Mouse (Mus musculus) embryonic facial prominence, embryonic 14.5 days (tissue): ENCODE data around the gene Foxk2. TPM values are rescaled to one million over a fixed set of nuclear protein-coding genes. Genes with fewer than 3 reads are reported as not detected.
A peak's percentile ranks its signal among the peaks of the same experiment; 100 is the strongest.

Experiments
- ATAC-seq: fragments of 200-750 bp; cut with Nextera tagmentation; 2 replicates; pipeline ENCODE4 v1.8.0; 2017; ENCODE audit warnings: low read depth, moderate number of reproducible peaks, moderate TSS enrichment
- DNase-seq: peaks from one replicate; pipeline ENCODE4 v3.0.0-alpha.2; 2015; ENCODE audit warnings: low spot score
- H3K27ac ChIP-seq: fragments of 300-500 bp; sonication (generic); replicated peaks from 2 replicates; pipeline ENCODE4 v1.5.1; 2014; ENCODE audit warnings: low read depth, mild to moderate bottlenecking, low read length, moderate library complexity
- H3K27me3 ChIP-seq: fragments of 300-500 bp; sonication (generic); replicated peaks from 2 replicates; pipeline ENCODE4 v1.6.1; 2014; ENCODE audit warnings: low read length; ENCODE audit not compliant: control insufficient read depth, insufficient read depth
- H3K36me3 ChIP-seq: fragments of 300-500 bp; sonication (generic); 2 replicates; pipeline ENCODE4 v1.6.1; 2014; ENCODE audit warnings: low read length, mixed read lengths; ENCODE audit not compliant: control insufficient read depth, insufficient read depth
- H3K4me1 ChIP-seq: fragments of 300-500 bp; sonication (generic); 2 replicates; pipeline ENCODE4 v1.6.1; 2014; ENCODE audit warnings: antibody characterized with exemption, low read length; ENCODE audit not compliant: control insufficient read depth, insufficient read depth
- H3K4me2 ChIP-seq: fragments of 300-500 bp; sonication (generic); 2 replicates; pipeline ENCODE4 v1.6.1; 2014; ENCODE audit warnings: low read depth, mild to moderate bottlenecking, low read length, moderate library complexity, mixed read lengths
- H3K4me3 ChIP-seq: fragments of 300-500 bp; sonication (generic); 2 replicates; pipeline ENCODE4 v1.5.1; 2014; ENCODE audit warnings: low read depth, mild to moderate bottlenecking, low read length
- H3K9ac ChIP-seq: fragments of 300-500 bp; sonication (generic); 2 replicates; pipeline ENCODE4 v1.6.1; 2014; ENCODE audit warnings: low read depth, mild to moderate bottlenecking, low read length, moderate library complexity, mixed read lengths
- H3K9me3 ChIP-seq: fragments of 300-500 bp; sonication (generic); 2 replicates; pipeline ENCODE4 v1.6.1; 2016; ENCODE audit warnings: low read length; ENCODE audit not compliant: control insufficient read depth
- WGBS: fragments of 180-500 bp; shearing (Covaris S2); extraction: QIAGEN DNeasy Blood & Tissue Kit; methylation state at CpG from one replicate; pipeline ENCODE4 v1.1.7; 2014; 5-methylcytosine and 5-hydroxymethylcytosine counted together
- polyA plus RNA-seq: library from polyadenylated mRNA; unstranded; fragments of >200 nt; fragmentation: Nextera tagmentation; extraction: Ambion mirVana; gene quantifications from 2 replicates; pipeline ENCODE4 v1.2.1, GENCODE M21; 2014

The Foxk2 gene
- polyA plus RNA-seq, 1 experiment from 2014 or later = 9.9 TPM

DNA sequence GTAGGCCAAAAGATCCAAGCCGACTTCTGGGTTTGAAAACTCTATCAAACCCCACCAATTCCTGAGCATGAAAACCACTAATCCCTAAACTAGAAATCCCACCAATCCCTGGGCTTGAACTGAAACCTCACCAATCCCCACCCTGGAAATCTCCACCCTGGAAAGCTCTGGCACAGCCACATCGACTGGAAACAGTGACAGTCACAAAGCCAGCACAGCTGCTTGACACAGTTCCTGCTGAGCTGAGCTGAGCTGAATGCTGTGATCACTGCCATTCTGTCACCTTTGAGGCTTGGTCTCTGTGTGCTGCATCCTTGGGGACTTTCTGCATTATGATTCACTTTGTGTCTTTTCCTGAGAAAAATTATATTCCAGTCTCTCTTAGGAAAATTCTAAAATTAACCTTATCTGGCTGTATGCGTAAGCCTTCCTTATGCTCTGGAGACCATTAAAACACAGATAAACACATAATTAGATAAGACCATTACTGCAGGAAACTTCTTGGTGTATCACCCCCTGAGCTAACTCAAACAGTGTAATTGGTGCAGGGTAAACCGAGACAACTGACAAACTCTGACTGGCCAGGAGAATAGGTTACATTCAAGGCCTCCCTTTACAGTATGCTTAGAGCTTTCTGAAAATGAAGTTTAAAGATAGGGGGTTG is 28.0 kb upstream of the Foxk2 start:
- WGBS = 52% methylated on average over 4 of the region's 4 CpGs
- ATAC-seq = no peak
- Histone ChIP-seq H3K4me1 (peaks cover 25% of the 10 kb centered on the region), H3K36me3 (peaks cover 8% of the 10 kb centered on the region), H3K9me3 (no peaks in the 10 kb centered on the region), H3K27ac (no peak overlapping the region), H3K4me2 (no peak overlapping the region), H3K27me3 (no peaks in the 10 kb centered on the region), H3K9ac (no peak overlapping the region), H3K4me3 (no peak overlapping the region)
- DNase-seq = peak; percentile 40

DNA sequence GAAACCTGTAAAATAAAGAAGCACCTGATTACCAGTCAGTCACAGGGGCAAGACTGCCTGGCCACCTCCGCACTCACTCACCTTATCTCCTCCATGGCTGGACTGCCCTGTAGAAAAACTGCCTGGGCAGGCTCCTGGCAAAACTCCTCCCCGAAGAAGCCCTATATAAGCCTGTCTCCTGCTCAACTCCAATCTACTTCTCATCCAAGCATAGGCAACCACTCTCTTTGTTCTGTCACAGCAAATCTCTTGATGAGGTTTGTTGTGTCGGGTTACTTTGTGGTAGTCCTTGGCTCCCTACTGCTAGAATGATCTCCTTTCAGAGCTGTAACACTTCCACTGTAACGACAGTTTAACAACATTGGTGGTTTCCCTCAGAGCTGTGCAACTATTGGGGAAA is 27.1 kb upstream of the Foxk2 start:
- no peaks in the 10 kb centered on the region for H3K27me3 ChIP-seq
- ATAC-seq (no peak), DNase-seq (no peak)
- H3K36me3 ChIP-seq = no peaks in the 10 kb centered on the region
- WGBS = 26% methylated on average over 4 of the region's 4 CpGs
- H3K4me3 ChIP-seq = no peak overlapping the region
- H3K4me1 ChIP-seq = peaks cover 20% of the 10 kb centered on the region
- no peak overlapping the region for H3K9ac ChIP-seq
- no peaks in the 10 kb centered on the region for H3K9me3 ChIP-seq
- H3K27ac ChIP-seq = no peak overlapping the region
- H3K4me2 ChIP-seq = no peak overlapping the region

DNA sequence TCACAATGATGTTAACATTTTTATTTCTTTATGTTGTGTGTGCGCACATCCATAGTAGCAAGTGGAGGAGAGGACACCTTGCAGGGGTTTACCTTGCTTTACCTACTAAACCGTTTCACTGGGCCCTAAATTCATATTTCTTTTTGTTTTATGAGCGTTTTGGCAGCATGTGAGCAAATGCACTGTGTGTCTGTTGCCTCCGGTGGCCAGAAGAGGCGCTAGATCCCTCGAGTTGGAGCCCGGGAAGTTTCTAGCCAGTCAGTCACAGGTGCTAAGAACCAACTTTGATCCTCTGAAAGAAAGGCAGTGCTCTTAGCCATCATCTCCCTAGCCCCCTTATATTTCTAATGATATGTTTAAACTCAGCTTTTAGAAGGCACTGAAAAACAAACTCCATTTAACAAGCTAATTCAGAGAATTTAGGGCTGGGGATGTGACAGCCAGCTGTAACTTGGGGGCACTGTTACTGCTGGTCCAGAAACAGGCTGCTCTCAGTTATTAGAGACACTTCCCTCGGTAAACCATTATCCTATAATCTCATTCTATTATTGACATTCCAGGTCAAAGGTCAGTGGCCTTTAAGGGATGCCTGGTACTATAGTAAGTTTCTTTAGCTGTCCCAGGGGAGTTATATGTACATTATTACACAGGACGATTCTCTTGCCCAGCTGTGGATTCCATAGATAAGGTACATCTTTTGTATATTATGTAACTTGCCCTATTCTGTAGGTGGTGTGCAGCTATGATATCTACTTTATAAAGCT is 24.1 kb upstream of the Foxk2 start:
- H3K9me3 ChIP-seq = no peaks in the 10 kb centered on the region
- no peak for ATAC-seq
- peak overlapping the region; percentile 99 for H3K27ac ChIP-seq
- peaks cover 18% of the 10 kb centered on the region for H3K36me3 ChIP-seq
- WGBS = 23% methylated on average over 9 of the region's 9 CpGs
- H3K4me2 ChIP-seq = peak overlapping the region; percentile 57
- peaks cover 18% of the 10 kb centered on the region for H3K4me1 ChIP-seq
- DNase-seq = peak; percentile 26
- no peaks in the 10 kb centered on the region for H3K27me3 ChIP-seq
- no peak overlapping the region for H3K9ac ChIP-seq
- no peak overlapping the region; the same call in 1 of the 2 replicates for H3K4me3 ChIP-seq

DNA sequence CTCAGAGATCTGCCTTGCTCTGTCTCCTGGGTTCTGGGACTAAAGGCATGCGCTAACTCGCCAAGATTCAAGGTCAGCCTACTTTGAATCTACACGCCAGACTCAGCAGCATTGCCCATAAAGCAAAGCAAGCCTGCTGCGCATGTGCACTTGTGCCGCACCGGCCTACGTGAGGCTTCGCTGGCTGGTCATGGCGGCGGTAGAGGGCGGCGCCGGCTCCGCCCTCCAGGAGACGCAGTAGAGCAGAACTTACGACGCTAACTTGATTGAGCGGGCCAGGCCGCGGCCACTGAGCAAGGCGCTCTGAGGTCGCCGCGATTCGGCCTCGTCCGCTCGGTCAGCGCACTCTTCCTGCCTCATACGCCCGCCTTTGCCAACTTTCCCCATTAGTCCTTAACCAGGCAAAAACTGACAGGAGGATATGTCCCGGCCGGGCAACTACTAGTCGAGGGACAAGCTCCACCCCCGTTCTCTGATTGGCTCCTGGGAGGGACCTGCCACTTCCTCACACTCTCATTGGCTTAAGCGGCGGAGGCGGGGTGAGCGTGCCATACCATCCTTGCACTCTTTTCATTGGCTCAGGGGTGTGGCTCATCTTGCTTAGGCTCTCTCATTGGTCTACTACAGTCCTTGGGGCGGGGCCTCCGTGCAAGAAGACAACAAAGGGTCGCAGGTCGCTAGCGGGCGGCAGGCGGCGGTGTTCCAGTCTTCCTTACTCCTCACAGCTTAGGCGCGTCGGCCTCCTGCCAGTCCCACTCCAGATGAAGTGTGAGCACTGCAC is 23.0 kb upstream of the Foxk2 start, which contains the start of gene Narf:
TSS of gene Narf (plus strand) at position 690 of the 781 bp plus-strand sequence.
- under 1% methylated on average over 46 of the region's 50 CpGs for WGBS

DNA sequence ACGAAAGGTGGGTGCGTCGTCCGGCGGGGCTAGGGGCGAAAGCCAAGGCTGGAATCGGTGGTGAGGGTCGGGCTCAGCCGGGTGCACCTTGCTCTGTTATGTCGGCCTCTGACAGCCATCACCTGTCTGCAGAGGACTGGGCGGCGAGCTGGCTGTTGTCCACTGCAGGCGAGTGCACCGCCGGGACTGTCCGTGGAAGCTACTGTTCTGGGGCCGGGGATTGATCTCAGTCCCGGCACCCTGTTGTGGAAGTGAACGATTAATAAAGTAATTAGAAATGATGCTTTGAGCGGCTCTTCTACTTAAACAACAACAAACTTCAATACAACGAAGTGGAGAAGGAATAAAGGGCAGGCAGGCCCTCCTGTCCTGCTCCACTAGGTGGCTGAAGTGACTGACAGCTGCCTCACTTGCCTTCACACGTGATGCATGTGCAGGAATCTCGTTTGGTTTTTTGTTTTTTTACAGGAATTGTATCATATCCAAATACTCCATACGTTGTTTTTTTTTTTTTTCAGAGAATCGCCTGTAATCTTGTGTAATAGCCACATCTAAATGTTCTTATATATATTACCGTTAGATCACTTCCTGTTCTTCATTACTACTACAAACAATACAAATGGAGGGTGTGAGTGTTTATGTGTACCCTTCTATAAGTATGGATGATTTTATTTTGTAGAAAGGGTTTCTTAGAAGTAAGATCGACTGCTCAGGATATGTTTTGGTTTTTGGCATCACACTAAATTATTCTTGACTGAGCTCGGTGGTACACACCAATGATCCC is 22.3 kb upstream of the Foxk2 start:
- H3K36me3 ChIP-seq = peaks cover 37% of the 10 kb centered on the region
- H3K4me1 ChIP-seq = peaks cover 18% of the 10 kb centered on the region
- peak overlapping the region; percentile 64 for H3K4me2 ChIP-seq
- peak overlapping the region; percentile 99 for H3K27ac ChIP-seq
- WGBS = 4% methylated on average over 28 of the region's 28 CpGs
- DNase-seq (peak; percentile 73), ATAC-seq (peak; percentile 24)
- H3K4me3 ChIP-seq = peak overlapping the region; percentile 75
- no peaks in the 10 kb centered on the region for H3K9me3 ChIP-seq
- peak overlapping the region; percentile 84 for H3K9ac ChIP-seq
- no peaks in the 10 kb centered on the region for H3K27me3 ChIP-seq

More for the DNA sequence above, 23.0 kb upstream of the Foxk2 start, which contains the start of gene Narf:
- peak within 1 kb of the TSS; percentile 99 for H3K27ac ChIP-seq
- H3K4me1 ChIP-seq = peaks cover 18% of the 10 kb centered on the region
- DNase-seq (peak; percentile 100), ATAC-seq (peak; percentile 99)
- no peaks in the 10 kb centered on the region for H3K27me3 ChIP-seq
- peak within 1 kb of the TSS; percentile 75 for H3K4me3 ChIP-seq
- H3K36me3 ChIP-seq = peaks cover 29% of the 10 kb centered on the region
- H3K4me2 ChIP-seq = peak within 1 kb of the TSS; percentile 64
- no peaks in the 10 kb centered on the region for H3K9me3 ChIP-seq
- H3K9ac ChIP-seq = peak within 1 kb of the TSS; percentile 84

DNA sequence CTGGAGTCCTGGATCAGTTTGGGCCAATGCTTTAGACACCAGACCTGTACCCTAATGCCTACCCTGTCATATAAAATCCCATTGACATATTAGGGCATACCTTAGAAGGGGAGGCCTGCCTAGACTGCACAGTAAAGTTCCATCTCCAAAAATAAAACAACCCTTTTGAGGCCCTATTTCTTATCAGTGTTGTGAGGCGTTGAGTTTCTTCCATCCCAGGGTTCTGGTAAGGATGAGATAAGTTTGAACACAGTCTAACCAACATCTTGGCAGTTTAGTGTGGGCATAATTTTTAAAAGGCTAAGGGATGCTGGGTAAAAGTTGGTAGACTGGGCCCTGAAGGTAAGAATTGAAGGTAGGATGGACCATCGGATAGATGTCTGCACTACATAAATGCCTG is 20.1 kb upstream of the Foxk2 start:
- Histone ChIP-seq H3K4me3 (no peak overlapping the region), H3K4me1 (peaks cover 18% of the 10 kb centered on the region), H3K9me3 (no peaks in the 10 kb centered on the region), H3K36me3 (peaks cover 57% of the 10 kb centered on the region), H3K4me2 (no peak overlapping the region), H3K27me3 (no peaks in the 10 kb centered on the region), H3K27ac (no peak overlapping the region), H3K9ac (no peak overlapping the region)
- WGBS = 98% methylated on average over 2 of the region's 2 CpGs
- DNase-seq = no peak
- no peak for ATAC-seq

DNA sequence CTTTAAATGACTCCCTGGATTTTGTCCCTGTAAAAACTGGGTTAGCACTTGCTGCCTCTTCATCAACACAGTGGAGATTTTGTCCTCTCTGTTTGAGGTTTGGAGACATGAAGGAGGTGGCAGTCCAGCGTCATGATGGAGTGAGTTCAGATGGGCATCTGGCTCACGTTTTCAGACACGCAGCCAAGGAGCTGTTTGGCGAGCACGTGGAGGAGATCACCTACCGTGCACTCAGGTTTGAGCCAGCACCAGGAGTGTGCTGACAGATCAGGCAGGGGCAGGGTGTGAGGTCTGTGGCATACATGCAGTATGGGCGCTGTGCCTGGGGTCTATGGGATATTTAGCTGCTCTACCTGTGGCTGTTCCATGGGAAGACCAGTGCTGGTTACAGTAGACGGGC is 9.6 kb upstream of the Foxk2 start:
- Histone ChIP-seq H3K27me3 (no peaks in the 10 kb centered on the region), H3K9ac (no peak overlapping the region), H3K4me2 (no peak overlapping the region), H3K27ac (no peak overlapping the region), H3K4me3 (no peak overlapping the region), H3K9me3 (no peaks in the 10 kb centered on the region), H3K36me3 (peaks cover 99% of the 10 kb centered on the region), H3K4me1 (no peaks in the 10 kb centered on the region)
- ATAC-seq (no peak), DNase-seq (no peak)
- WGBS = 87% methylated on average over 8 of the region's 8 CpGs
